10 mouse cellular contexts compared by ENCODE assay signal in the genomic region with DNA sequence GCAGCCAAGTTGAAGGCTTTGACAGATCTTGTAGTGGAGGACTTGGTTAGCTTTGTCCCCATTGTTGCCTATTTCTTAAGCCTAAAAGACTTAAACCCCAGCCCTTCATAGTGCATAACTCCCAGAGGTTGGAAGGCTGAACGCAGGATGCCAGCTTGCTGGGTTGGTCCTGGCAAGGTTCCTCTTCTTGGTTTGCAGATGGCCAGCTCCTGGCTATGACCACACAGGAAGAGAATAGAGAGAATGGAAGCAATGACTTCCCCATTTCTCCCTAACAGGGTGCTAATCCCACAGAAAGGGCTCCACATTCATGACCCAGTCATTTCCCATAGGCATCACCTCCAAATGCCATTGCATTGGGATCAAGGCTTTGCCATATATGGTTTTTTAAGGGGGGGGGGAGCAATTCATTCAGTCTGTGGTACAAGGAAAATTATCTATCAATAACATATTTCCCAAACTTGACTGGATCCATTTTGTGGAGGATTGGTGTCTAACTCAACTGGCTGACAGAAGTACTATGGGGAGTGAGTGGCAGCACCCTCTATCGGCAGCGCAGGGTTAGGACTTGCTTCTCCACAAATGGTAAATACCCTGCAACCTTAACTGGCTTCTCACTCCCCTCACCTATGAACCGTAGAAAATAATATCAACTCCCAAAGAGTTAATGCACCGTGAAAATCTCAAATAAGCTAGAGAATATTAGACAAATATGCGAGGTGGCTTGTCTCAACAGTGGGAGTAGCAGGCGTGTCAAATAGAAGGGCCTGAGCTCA.
DNase-seq lines count a peak whose midpoint lies in the region; ATAC-seq and TF ChIP-seq lines count a peak whose summit lies in the region.
"Had no signal": no experiment of that assay in that cellular context is flagged by ENCODE, and none has a peak within 500 bp of the region (broad histone marks: within the 10 kb centered on the region; RNA-seq: fewer than 3 reads in every experiment).

No protein-coding gene starts in this region.

- H3K36me3 ChIP-seq in heart, postnatal 0 days (replicated peaks; ENCODE audit: control insufficient read depth, insufficient read depth, low read length) = no peaks in the 10 kb centered on the region
- no peaks in the 10 kb centered on the region for H3K36me3 ChIP-seq in heart, embryonic 11.5 days (ENCODE audit: control insufficient read depth, insufficient read depth, low read length)
- no peaks in the 10 kb centered on the region for H3K36me3 ChIP-seq in neural tube, embryonic 13.5 days
- no peaks in the 10 kb centered on the region for H3K36me3 ChIP-seq in hindbrain, embryonic 13.5 days
- no peaks in the 10 kb centered on the region for H3K36me3 ChIP-seq in kidney, embryonic 15.5 days

- peak; percentile 49 for TF ChIP-seq CTCF in heart, postnatal 0 days (IDR thresholded peaks at IDR 0.05; ENCODE audit: low read depth)

- H3K4me1 ChIP-seq in heart, postnatal 0 days (ENCODE audit: control insufficient read depth, insufficient read depth) = no peaks in the 10 kb centered on the region
- H3K4me1 ChIP-seq in heart, embryonic 11.5 days (ENCODE audit: control insufficient read depth, insufficient read depth, low read length) = no peaks in the 10 kb centered on the region
- H3K4me1 ChIP-seq in neural tube, embryonic 13.5 days (replicated peaks) = peaks cover 22% of the 10 kb centered on the region
- peaks cover 24% of the 10 kb centered on the region for H3K4me1 ChIP-seq in hindbrain, embryonic 13.5 days (replicated peaks)
- H3K4me1 ChIP-seq in kidney, embryonic 15.5 days = no peaks in the 10 kb centered on the region

- no peak for TF ChIP-seq EP300 in heart, postnatal 0 days (IDR thresholded peaks at IDR 0.05; ENCODE audit: low read depth)

- no peak for ATAC-seq in heart, postnatal 0 days (ENCODE audit: insufficient read depth, low read depth)
- no peak for ATAC-seq in heart, embryonic 11.5 days (replicated peaks; ENCODE audit: insufficient number of reproducible peaks, low FRiP score, low TSS enrichment)
- ATAC-seq in neural tube, embryonic 13.5 days (ENCODE audit: low read depth) = no peak; the same call in 1 of the 2 replicates
- peak; percentile 49 for ATAC-seq in hindbrain, embryonic 13.5 days (ENCODE audit: low FRiP score)
- ATAC-seq in kidney, embryonic 15.5 days (replicated peaks; ENCODE audit: low FRiP score) = no peak

- H3K4me2 ChIP-seq in heart, postnatal 0 days (ENCODE audit: low read depth, low read length) = no peak overlapping the region
- no peak overlapping the region for H3K4me2 ChIP-seq in heart, embryonic 11.5 days
- no peak overlapping the region for H3K4me2 ChIP-seq in neural tube, embryonic 13.5 days
- H3K4me2 ChIP-seq in hindbrain, embryonic 13.5 days = no peak overlapping the region
- no peak overlapping the region for H3K4me2 ChIP-seq in kidney, embryonic 15.5 days

- H3K9ac ChIP-seq in heart, postnatal 0 days (replicated peaks; ENCODE audit: low read depth, low read length) = no peak overlapping the region
- H3K9ac ChIP-seq in heart, embryonic 11.5 days (ENCODE audit: low read depth, low read length) = no peak overlapping the region
- no peak overlapping the region for H3K9ac ChIP-seq in neural tube, embryonic 13.5 days
- H3K9ac ChIP-seq in hindbrain, embryonic 13.5 days = 0 out of 2 replicates have a peak overlapping the region, but pooled peaks have one; percentile 29
- no peak overlapping the region for H3K9ac ChIP-seq in kidney, embryonic 15.5 days

- H3K9me3 ChIP-seq in heart, postnatal 0 days (replicated peaks; ENCODE audit: control insufficient read depth, low read length) = no peaks in the 10 kb centered on the region
- no peaks in the 10 kb centered on the region for H3K9me3 ChIP-seq in heart, embryonic 11.5 days (replicated peaks; ENCODE audit: control insufficient read depth, low read length)
- H3K9me3 ChIP-seq in neural tube, embryonic 13.5 days = no peaks in the 10 kb centered on the region
- H3K9me3 ChIP-seq in hindbrain, embryonic 13.5 days = no peaks in the 10 kb centered on the region
- no peaks in the 10 kb centered on the region for H3K9me3 ChIP-seq in kidney, embryonic 15.5 days (replicated peaks)

- no peak for DNase-seq in heart, postnatal 0 days (ENCODE audit: low spot score)
- no peak for DNase-seq in neural tube, embryonic 10.5 days (ENCODE audit: extremely low spot score, low spot score)
- no peak for DNase-seq in Muller cell, postnatal 12 days (ENCODE audit: inconsistent ontology term)
- no peak for DNase-seq in left cerebral cortex, adult 18-20 months (ENCODE audit: low spot score in 2 of 2)
- DNase-seq: cerebellum, adult 9-10 months had no signal

- no peak overlapping the region for H3K4me3 ChIP-seq in heart, postnatal 0 days (ENCODE audit: low read depth, low read length)
- no peak overlapping the region for H3K4me3 ChIP-seq in heart, embryonic 11.5 days (ENCODE audit: low read depth, low read length)
- H3K4me3 ChIP-seq in neural tube, embryonic 13.5 days = no peak overlapping the region
- H3K4me3 ChIP-seq in hindbrain, embryonic 13.5 days = no peak overlapping the region
- no peak overlapping the region for H3K4me3 ChIP-seq in kidney, embryonic 15.5 days (replicated peaks)
- H3K4me3 ChIP-seq: erythroblast, embryonic 14.5 days had no signal

- H3K27me3 ChIP-seq in heart, postnatal 0 days (ENCODE audit: control insufficient read depth, insufficient read depth, low read length) = no peaks in the 10 kb centered on the region
- no peaks in the 10 kb centered on the region for H3K27me3 ChIP-seq in heart, embryonic 11.5 days (ENCODE audit: control insufficient read depth, insufficient read depth, low read length)
- H3K27me3 ChIP-seq in neural tube, embryonic 13.5 days = no peaks in the 10 kb centered on the region
- no peaks in the 10 kb centered on the region for H3K27me3 ChIP-seq in hindbrain, embryonic 13.5 days
- H3K27me3 ChIP-seq in kidney, embryonic 15.5 days = no peaks in the 10 kb centered on the region

- no peak overlapping the region for H3K27ac ChIP-seq in heart, postnatal 0 days (ENCODE audit: low read depth)
- no peak overlapping the region for H3K27ac ChIP-seq in heart, embryonic 11.5 days (ENCODE audit: low read depth, low read length)
- H3K27ac ChIP-seq in neural tube, embryonic 13.5 days (replicated peaks) = peak overlapping the region; percentile 92
- H3K27ac ChIP-seq in hindbrain, embryonic 13.5 days = peak overlapping the region; percentile 95
- no peak overlapping the region for H3K27ac ChIP-seq in kidney, embryonic 15.5 days

- 61% methylated on average over 7 of the region's 7 CpGs for WGBS in heart, postnatal 0 days
- 53% methylated on average over 7 of the region's 7 CpGs for WGBS in heart, embryonic 11.5 days (ENCODE audit: insufficient replicate concordance)
- WGBS in neural tube, embryonic 13.5 days = 67% methylated on average over 7 of the region's 7 CpGs
- 54% methylated on average over 7 of the region's 7 CpGs for WGBS in hindbrain, embryonic 13.5 days
- WGBS in kidney, embryonic 15.5 days = 54% methylated on average over 7 of the region's 7 CpGs

Comparison
In these comparisons a context has a peak if more than half of its experiments do, and no peak if none do; other contexts are left out.
1. H3K27ac ChIP-seq: peak in neural tube, embryonic 13.5 days (single experiment) and hindbrain, embryonic 13.5 days (single experiment); none in heart, postnatal 0 days (single experiment), heart, embryonic 11.5 days (single experiment) and kidney, embryonic 15.5 days (single experiment).